Mouse (Mus musculus) layer of hippocampus, postnatal 36 days (tissue): Measurements from ENCODE around the gene Pak1. TPM values are rescaled to one million over a fixed set of nuclear protein-coding genes. Genes with fewer than 3 reads are reported as not detected.

Source experiments
- DNase-seq, 2 experiments: peaks; one replicate each; pipeline ENCODE4 v3.0.0; 2022
- total RNA-seq, 2 experiments: library from RNA; stranded (reverse); gene quantifications; 2 replicates each; pipeline ENCODE4 v1.2.3; 2021

Gene Pak1
- total RNA-seq = 100 to 1,000 TPM; 219 to 237 TPM

DNA sequence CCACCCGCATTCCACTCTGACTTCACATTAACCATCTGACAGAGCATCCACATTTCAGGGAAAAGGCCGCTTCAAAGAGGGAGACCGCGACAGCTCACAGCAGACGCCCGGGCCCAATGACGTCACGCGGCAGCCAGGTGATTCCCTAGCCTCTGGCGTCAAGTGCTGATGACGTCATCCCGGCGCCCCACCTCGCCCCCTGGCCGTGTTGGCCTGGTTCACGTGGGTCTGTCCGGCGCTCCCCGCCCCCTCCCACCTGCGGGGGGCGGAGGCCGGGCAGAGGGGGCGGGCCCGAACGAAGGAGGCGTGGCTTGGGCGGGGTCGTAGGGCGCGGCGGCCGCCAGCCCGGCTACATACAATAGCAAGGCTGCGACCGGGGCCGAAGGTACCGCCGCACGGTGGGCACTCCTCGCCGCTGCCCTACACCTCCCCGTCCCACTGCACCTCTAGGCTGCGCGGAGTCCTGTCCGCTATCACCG, at the start of gene Pak1:
Pak1 (plus strand) TSS at position 352 of the 479 bp plus-strand sequence.
- peak; percentile 76 to 78 for DNase-seq

DNA sequence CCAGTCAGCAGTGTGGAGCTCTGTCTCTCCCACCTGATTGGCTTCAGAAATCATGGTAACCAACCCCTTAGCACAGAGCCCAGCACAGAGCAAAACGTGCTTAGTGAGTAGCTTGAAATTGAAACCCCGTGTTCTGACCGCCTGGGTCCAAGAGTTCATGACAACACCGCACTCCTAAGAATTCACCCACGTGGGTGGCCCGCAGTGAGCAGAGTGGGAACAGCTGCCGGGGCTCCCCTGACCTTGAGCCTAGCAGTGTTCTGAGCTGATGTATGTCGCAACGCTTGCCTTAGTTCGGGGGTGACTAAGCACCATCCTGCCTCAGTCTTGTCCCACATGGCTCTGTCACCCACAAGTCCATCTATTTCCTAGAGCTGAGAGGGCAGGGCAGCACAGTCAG, 47.4 kb upstream of the Pak1 start:
- DNase-seq = no peak

DNA sequence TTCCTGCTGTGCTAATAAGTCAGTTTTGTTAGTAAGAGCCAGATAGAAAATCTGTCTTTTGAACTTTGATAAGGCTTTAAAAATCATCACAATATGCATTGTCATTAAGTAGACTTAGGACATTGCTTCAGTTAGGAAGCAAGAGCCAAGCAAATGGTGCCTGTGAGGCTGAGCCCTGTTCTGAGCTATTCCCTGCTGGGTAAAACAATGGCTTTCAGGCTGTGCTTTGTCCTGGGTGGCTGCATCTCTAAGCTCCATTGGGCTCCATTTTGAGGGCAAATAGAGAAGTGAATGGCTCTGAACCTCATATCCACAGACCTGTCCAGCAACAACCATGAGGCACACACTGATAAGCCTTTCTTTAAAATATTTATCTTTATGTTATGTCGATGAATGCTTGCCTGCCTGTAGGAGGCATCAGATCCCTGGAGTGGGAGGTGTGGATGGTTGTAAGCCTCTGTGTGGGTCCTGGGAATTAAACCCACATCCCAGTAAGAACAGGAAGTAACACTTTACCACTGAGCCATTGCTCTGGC, 46.5 kb upstream of the Pak1 start:
- DNase-seq = no peak

DNA sequence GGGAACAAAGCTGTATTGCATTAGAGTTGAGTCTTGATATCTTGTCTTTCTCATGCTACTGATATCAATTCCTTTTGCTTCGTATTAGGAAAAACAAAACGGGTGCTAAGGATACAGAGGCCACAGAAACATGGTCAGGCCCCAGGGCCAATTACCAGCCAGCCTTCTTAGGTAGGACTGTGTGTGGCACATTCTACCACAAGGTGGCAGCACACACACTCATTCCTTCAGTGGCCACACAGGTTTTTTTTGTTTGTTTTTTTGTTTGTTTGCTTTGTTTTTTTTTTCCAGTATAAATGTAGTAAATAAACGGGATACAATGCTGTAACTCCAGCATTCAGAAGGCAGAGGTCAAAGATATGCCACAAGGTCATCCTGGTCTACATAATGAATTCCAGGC, 43.0 kb upstream of the Pak1 start:
- peak in 1 of 2 experiments; percentile 56 for DNase-seq

- no peak for DNase-seq
Observed at GRCm38 (mm10) chr7:97747176-97747707, 41.1 kb upstream of the Pak1 start.

- peak; percentile 82 to 84 for DNase-seq
Observed at GRCm38 (mm10) chr7:97747787-97748497, 40.4 kb upstream of the Pak1 start.

DNA sequence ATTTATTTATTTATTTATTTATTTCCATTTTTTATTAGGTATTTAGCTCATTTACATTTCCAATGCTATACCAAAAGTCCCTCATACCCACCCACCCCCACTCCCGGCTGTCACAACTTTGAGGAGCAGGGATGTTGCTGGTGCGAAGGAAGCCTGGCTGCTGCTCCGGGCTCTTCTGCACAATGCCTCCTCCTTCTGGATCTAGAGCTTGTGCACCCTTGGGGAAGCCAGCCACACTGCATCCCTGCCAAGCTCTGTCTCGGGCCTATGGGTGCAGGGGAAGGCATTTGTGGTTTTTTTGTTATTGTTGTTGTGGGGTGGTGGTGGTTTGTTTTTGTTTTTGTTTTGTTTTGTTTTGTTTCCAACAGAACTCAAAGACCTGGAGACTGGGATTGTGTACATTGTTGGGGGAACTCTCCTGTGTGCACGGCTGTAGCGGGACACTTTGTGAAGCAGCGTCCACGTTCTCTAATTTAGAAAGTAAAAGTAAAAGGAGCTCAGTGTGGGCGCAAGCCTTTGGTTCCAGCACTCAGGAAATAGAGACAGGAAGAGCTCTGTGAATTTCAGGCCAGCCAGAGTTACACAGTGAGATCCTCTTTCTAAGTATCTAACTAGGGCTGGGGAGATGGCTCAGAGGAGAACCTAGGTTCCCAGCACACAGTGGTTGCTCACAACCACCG, 39.7 kb upstream of the Pak1 start:
- no peak for DNase-seq

- no peak for DNase-seq
Observed at GRCm38 (mm10) chr7:97749207-97750190, 38.8 kb upstream of the Pak1 start.

- peak; percentile 58 to 60 for DNase-seq
Observed at GRCm38 (mm10) chr7:97756967-97757881, 31.1 kb upstream of the Pak1 start.

GRCm38 (mm10) chr7:97764591-97764990, 23.8 kb upstream of the Pak1 start:
- DNase-seq = no peak

- DNase-seq = peak in 1 of 2 experiments; percentile 30
Observed at GRCm38 (mm10) chr7:97765181-97765962, 23.0 kb upstream of the Pak1 start.

DNA sequence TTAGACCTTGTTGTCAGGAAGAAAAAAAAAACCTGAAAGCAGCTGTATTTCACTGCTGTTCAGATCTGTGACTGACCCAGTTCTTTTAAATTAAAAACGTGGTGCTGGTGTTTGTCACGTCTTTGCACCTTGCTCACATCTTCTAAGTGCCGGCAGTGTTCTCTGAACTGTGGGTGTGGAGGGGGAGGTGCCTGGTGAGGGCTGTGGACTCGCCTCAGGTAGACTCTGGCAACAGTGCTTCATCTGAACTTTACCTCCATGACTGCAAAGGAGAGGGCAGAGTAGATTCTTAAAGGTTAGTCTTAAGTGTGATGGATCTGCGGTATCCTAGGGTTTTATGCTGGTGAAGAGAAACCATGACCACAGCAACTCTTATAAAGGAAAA, 22.4 kb upstream of the Pak1 start:
- DNase-seq = no peak

GRCm38 (mm10) chr7:97766406-97767166, 21.8 kb upstream of the Pak1 start:
- DNase-seq = no peak

GRCm38 (mm10) chr7:97767841-97768240, 20.5 kb upstream of the Pak1 start:
- DNase-seq = no peak

DNA sequence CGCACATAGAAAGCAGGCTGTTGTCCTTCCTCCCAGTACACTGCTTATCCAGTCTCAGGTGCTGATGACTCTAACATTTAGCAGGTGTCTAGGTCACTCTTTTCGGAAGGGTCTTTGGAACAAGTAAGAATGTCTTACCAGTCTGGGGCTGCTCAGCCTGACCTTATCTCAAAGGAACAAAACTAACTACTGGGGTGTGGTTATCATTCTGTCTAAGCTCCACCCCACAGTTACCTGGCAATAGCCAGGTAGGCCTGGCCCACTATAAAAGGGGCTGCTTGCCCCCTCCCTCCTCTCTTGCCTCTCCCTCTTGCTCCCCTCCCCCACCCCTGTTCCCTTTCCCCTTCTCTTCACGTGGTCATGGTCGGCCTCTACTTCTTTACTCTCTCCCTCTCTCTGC, 19.3 kb upstream of the Pak1 start:
- DNase-seq = no peak

- no peak for DNase-seq
Observed at GRCm38 (mm10) chr7:97770841-97771620, 17.3 kb upstream of the Pak1 start.

DNA sequence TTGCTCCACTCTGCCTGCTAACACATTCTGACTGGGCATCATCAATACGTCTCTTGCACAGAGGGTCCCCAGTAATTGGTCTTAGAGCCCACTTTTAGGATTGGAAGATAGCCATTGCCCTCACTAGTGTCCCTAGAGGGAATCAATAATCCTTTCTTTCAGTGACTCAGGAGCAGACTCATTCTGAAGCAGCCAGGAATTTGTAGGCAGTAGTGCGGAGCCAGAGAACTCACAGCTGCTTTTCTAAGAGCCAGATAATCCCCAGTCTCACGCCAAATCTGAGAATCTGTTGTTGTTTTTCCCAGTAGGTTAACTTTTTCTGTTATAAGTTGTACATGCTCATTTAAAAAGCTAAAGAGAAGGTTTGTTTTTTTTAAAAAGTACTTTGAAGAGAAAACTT, 13.0 kb upstream of the Pak1 start:
- DNase-seq = no peak

DNA sequence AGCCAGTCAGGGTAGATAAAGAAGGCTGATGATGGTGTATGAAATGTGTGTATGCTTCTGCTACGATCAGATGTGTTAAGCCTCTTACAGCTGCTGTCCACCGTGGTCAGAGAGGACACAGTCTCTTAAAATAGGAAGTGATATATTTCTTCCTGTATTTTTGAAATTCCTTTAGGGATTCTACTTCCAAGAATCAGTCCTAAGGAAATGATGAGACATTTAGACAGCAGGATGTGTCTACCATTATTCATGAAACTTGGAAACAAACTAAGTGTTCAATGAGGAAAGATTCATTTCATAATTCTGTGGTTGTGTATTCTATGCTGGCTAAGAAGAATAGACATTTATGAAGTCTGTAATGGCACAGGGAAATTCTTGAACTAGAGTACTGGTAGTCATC, 12.4 kb upstream of the Pak1 start:
- no peak for DNase-seq

- no peak for DNase-seq
Observed at GRCm38 (mm10) chr7:97777191-97777590, 11.2 kb upstream of the Pak1 start.
